Mouse (Mus musculus) heart, adult 2 months (tissue): Measurements from ENCODE around the gene Sox13.

Source experiments
- CTCF ChIP-seq: fragments of 200-600 bp; IDR thresholded peaks from 2 replicates; pipeline ENCODE4 v1.8.1; 2022; ENCODE audit warnings: antibody characterized with exemption, mild to moderate bottlenecking, moderate library complexity
- EP300 ChIP-seq: fragments of 200-500 bp; IDR thresholded peaks from 2 replicates; pipeline ENCODE4 v1.6.1; 2011; ENCODE audit warnings: low read depth, low read length, control low read depth; ENCODE audit not compliant: insufficient read depth
- POLR2A ChIP-seq: fragments of 200-500 bp; IDR thresholded peaks from 2 replicates; pipeline ENCODE4 v1.6.1; 2011; ENCODE audit warnings: mild to moderate bottlenecking, low read depth, low read length, control low read depth; ENCODE audit not compliant: insufficient read depth

DNA sequence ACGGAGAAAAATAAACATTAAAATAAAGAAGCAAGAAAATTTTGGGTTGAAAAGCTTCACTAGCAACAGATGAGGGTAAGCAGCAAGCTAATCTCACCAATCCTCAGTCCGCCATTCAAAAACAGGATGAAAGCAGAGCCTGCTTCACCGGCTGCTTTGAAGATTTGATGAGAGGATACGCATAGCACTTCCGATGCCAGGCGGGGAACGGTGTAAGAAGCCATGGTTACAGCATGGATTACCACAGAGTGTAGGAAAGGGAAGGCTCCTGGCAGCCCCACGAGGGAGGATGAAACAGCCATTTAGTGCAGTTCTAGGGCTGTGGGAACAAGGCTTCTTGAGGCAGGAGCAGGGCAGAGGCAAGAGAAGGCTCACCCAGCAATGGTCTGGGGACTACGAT is 72.4 kb downstream of the Sox13 start:
- TF ChIP-seq POLR2A = no peak
- no peak for TF ChIP-seq CTCF
- no peak for TF ChIP-seq EP300
